Mouse (Mus musculus): Measurements from ENCODE around the gene Vmn1r224.

The Vmn1r224 gene

GRCm38 (mm10) chr17:20413846-20414245 is at the start of gene Vmn1r224:
Vmn1r224 (plus strand) TSS chr17:20414146.
- DNase-seq (ENCODE audit: low read depth, low spot score) = no peak

DNA sequence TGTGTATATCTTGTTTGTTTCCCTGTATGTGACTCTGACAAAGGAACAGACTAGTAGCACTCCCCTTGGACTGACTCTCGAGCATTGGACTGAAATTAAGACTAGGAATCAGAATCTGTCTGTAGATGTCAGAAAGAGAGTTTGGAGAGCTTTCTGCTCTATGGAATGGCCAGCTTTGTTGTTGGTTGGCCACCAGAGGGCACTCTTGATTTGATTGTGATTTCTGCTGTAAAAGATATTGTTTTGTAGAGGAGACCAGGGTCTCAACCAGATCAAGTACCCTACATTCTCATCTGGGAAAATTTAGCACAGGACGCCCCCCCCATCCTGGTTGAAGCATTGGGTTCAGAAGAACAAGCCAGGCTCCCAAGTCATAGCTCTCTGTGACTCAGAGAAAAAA is 14.8 kb upstream of the Vmn1r224 start:
- DNase-seq (ENCODE audit: low read depth, low spot score) = no peak

DNA sequence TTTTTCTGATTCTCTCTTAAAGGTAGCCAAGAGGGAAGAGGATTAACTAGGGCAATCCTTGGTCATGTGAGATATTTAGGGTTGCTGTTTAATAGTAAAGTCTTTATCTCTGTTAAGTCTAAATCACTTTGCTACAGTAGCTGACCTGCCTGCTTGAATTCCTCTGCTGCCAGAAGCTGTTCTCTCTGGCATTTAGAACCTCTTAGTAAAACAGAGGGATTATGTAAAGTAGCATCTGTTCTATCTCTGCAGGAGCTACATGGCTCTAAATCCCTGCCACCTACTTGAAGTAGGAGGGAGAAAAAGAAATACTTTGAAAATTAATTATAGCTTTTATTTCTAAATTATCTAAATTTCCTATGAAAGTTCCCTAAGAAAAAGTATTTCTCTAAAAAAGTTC is 25.3 kb downstream of the Vmn1r224 start:
- no peak for DNase-seq (ENCODE audit: low read depth, low spot score)

DNA sequence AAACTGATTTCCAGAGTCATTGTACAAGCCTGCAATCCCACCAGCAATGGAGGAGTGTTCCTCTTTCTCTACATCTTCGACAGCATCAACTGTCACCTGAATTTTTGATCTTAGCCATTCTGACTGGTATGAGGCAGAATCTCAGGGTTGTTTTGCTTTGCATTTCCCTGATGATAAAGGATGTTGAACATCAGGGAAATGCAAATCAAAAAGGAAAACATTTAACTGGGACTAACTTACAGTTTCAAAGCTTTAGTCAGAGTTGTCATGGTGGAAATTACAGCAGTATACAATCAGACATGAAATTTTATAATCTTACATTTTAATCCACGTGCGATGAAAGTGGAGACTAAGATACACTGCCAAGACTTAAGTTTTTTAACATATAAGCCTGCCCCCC is 59.4 kb downstream of the Vmn1r224 start:
- no peak for DNase-seq (ENCODE audit: low read depth, low spot score)
